Mouse (Mus musculus) C3H10T1/2 (cell line): ENCODE data around the gene Tgm3. TPM values are rescaled to one million over a fixed set of nuclear protein-coding genes. Genes with fewer than 3 reads are reported as not detected.

Experiments
- polyA plus RNA-seq, 2 experiments: library from polyadenylated mRNA; unstranded; fragments of >200 nt; fragmentation: generic; extraction: Trizol; gene quantifications; one replicate each; pipeline ENCODE4 v1.2.1; 2012; ENCODE audit warnings: missing spikeins in 2 of 2

Tgm3 gene
- under 1 TPM in 1 of 2 experiments, not detected in 1; 0.04 TPM for polyA plus RNA-seq

DNA sequence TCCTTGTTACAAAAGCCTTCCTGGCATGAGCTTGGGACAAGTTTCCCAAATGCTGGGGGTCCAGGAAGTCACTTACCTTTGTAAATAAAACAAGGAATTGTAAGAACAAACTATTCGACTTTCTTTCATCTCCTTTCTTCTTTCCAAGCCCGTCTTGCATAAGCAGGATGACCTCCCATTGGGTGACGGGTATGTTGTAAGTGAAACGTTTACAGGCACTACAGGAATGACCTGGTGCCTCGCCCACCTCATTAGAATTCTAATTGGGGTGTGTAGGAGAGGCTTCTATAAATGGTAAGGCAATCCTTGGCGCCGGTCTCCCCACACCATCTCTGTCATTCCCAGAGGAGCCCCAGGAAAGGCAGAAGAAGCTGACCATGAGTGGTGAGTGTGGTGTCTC is at the start of gene Tgm3:
Tgm3 (plus strand) TSS at position 324 of the 400 bp plus-strand sequence.

Other genes with a start within 250 kb of the Tgm3 start
- 1 to 10 TPM; 2.2 to 7.1 TPM for gene Stk35, start 211.8 kb upstream of the Tgm3 start, polyA plus RNA-seq
- not detected for gene Tgm6, start 100.1 kb downstream of the Tgm3 start, polyA plus RNA-seq
- 100 to 1,000 TPM; 322 to 458 TPM for gene Snrpb, start 167.1 kb downstream of the Tgm3 start, polyA plus RNA-seq
- gene Tmc2, start 182.8 kb downstream of the Tgm3 start, polyA plus RNA-seq, result not detected